Mouse (Mus musculus) liver, postnatal 0 days (tissue): ENCODE results near the gene Ankrd6.

ENCODE experiments used
- CTCF ChIP-seq: sonication (generic); IDR thresholded peaks from 2 replicates; pipeline ENCODE4 v1.5.1; 2016; ENCODE audit warnings: antibody characterized with exemption, low read depth
- EP300 ChIP-seq: IDR thresholded peaks from 2 replicates; pipeline ENCODE4 v1.6.1; 2016; ENCODE audit warnings: antibody characterized with exemption, low read depth, mild to moderate bottlenecking

DNA sequence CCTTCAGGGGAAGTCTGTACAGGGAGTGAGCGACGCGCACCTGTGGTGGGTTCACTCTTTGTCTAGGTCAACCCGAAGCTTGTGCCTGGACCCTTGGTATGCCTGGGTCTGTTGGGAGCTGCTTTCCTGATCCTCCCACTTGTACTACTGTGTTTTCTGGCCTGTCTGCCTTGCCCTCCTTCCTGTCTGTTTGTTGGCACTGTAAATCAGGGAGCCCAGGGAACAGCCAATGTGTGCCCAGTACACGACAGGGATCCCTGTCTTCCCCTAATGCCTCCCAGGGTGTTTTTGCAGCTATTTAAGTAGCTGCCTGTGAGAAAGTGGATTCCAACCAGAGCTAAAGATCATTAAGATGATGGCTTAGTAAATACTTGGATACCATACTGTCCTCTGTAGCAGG, 46.9 kb upstream of the Ankrd6 start:
- TF ChIP-seq CTCF (no peak), EP300 (no peak)
